Mouse (Mus musculus) heart, embryonic 14.5 days (tissue): ENCODE data around the gene Dnah10. TPM values are rescaled to one million over a fixed set of nuclear protein-coding genes. Genes with fewer than 3 reads are reported as not detected.

ENCODE experiments used
- ATAC-seq: fragments of 200-750 bp; cut with Nextera tagmentation; 2 replicates; pipeline ENCODE4 v1.8.0; 2017; ENCODE audit warnings: low read depth, moderate TSS enrichment; ENCODE audit not compliant: insufficient number of reproducible peaks, insufficient read depth, low FRiP score
- H3K27ac ChIP-seq, 2 experiments: fragments of 200-500 bp in 1 of 2; fragments of 300-500 bp in 1 of 2; sonication (generic) in 1 of 2; replicated peaks in 1 of 2; 2 replicates each; pipeline ENCODE4 v1.5.1; 2012 to 2014; ENCODE audit warnings: low read depth in 2 of 2, low read length in 2 of 2, control low read depth in 1 of 2, mild to moderate bottlenecking in 1 of 2, mixed read lengths in 1 of 2; ENCODE audit not compliant: control insufficient read depth in 1 of 2, insufficient read depth in 1 of 2
- H3K27me3 ChIP-seq: fragments of 300-500 bp; sonication (generic); 2 replicates; pipeline ENCODE4 v1.6.1; 2014; ENCODE audit warnings: mild to moderate bottlenecking, low read length, control low read depth; ENCODE audit not compliant: control insufficient read depth, insufficient read depth
- H3K36me3 ChIP-seq: fragments of 300-500 bp; sonication (generic); 2 replicates; pipeline ENCODE4 v1.6.1; 2014; ENCODE audit warnings: mild to moderate bottlenecking, control low read depth, low read length, mixed read lengths; ENCODE audit not compliant: control insufficient read depth, insufficient read depth
- H3K4me1 ChIP-seq, 2 experiments: fragments of 200-500 bp in 1 of 2; fragments of 300-500 bp in 1 of 2; sonication (generic) in 1 of 2; 2 replicates each; pipeline ENCODE4 v1.6.1; 2012 to 2014; ENCODE audit warnings: low read length in 2 of 2, control low read depth in 1 of 2, mixed read lengths in 1 of 2; ENCODE audit not compliant: control insufficient read depth in 2 of 2, insufficient read depth in 2 of 2
- H3K4me2 ChIP-seq: fragments of 300-500 bp; sonication (generic); 2 replicates; pipeline ENCODE4 v1.6.1; 2014; ENCODE audit warnings: mild to moderate bottlenecking, low read length
- H3K4me3 ChIP-seq, 2 experiments: fragments of 200-500 bp in 1 of 2; fragments of 300-500 bp in 1 of 2; sonication (generic) in 1 of 2; 2 replicates each; pipeline ENCODE4 v1.5.1; 2012 to 2014; ENCODE audit warnings: low read length in 2 of 2, mild to moderate bottlenecking in 2 of 2, control low read depth in 1 of 2, low read depth in 1 of 2, moderate library complexity in 1 of 2; ENCODE audit not compliant: control insufficient read depth in 1 of 2, insufficient read depth in 1 of 2
- H3K9ac ChIP-seq: fragments of 300-500 bp; sonication (generic); 2 replicates; pipeline ENCODE4 v1.6.1; 2014; ENCODE audit warnings: mild to moderate bottlenecking, low read length
- H3K9me3 ChIP-seq: fragments of 300-500 bp; sonication (generic); 2 replicates; pipeline ENCODE4 v1.6.1; 2016; ENCODE audit warnings: low read length, control low read depth; ENCODE audit not compliant: control insufficient read depth
- WGBS: fragments of 180-500 bp; shearing (Covaris S2); extraction: QIAGEN DNeasy Blood & Tissue Kit; methylation state at CpG from one replicate; pipeline ENCODE4 v1.1.7; 2014; 5-methylcytosine and 5-hydroxymethylcytosine counted together
- polyA plus RNA-seq: library from polyadenylated mRNA; unstranded; fragments of >200 nt; fragmentation: Nextera tagmentation; extraction: Ambion mirVana; gene quantifications from 2 replicates; pipeline ENCODE4 v1.2.1, GENCODE M21; 2014

Gene Dnah10
- polyA plus RNA-seq, 1 experiment from 2014 or later, result 0.03 TPM

DNA sequence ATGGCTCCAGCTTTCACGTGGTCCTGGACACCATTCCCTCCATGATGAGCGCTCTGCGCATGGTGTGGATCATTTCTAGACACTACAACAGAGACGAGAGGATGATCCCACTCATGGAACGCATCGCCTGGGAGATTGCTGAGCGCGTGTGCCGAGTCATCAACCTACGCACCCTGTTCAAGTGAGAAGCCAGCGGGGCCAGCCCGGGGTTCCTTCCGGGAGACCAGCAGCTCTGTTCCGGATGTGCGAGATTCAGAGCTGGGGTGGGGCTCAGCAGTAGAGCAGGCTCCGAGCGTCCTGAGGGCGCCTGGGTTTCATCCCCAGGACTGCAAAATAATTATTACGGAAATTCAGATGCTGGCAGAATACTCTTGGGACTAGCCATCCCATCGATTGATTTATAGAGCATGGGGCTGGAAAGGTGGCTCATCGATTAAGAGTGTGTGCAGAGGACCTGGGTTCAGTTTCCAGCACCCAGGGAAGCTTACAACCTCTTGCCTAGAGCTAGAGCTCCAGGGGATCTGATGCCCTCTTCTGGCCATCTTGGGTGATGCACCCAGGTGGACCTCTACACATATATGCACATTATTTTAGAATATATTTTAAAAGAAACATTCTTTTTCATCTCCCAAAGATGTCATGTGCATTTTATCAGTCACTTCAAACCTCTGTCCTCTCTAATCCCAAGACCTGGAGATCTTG lies 17.2 kb downstream of the Dnah10 start:
- Histone ChIP-seq H3K27ac (no peak overlapping the region), H3K9me3 (peaks cover 13% of the 10 kb centered on the region), H3K4me1 (no peaks in the 10 kb centered on the region), H3K4me2 (no peak overlapping the region), H3K9ac (no peak overlapping the region), H3K4me3 (no peak overlapping the region), H3K36me3 (no peaks in the 10 kb centered on the region), H3K27me3 (no peaks in the 10 kb centered on the region)
- ATAC-seq, result no peak
- 91% methylated on average over 21 of the region's 21 CpGs for WGBS

- ATAC-seq, result no peak
These were observed 19.0 kb downstream of the Dnah10 start for GRCm38 (mm10) chr5:124743841-124744240.

DNA sequence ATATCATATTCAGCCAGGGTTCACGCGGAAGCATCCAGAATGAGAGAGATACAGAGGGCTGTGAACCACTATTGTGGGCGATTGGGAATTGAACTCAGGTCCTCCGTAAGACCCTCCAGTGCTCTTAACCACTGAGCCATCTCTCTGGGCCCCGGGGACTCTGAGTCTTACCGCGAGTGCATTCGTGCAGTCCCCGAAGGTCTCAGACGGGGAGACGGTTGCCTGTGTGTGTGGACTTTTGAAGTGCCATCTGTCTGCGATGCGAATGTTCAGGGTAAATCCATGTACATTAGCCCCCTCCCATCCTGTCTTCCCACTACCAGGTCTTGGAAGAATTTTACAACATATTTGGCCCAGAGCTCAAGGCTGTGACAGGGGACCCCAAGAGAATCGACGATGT lies 21.3 kb downstream of the Dnah10 start:
- Histone ChIP-seq H3K36me3 (no peaks in the 10 kb centered on the region), H3K9me3 (peaks cover 9% of the 10 kb centered on the region), H3K4me3 (no peak overlapping the region), H3K27me3 (no peaks in the 10 kb centered on the region), H3K27ac (no peak overlapping the region), H3K4me1 (no peaks in the 10 kb centered on the region), H3K4me2 (no peak overlapping the region), H3K9ac (no peak overlapping the region)
- WGBS, result 89% methylated on average over 15 of the region's 15 CpGs
- ATAC-seq, result no peak

More at GRCm38 (mm10) chr5:124743841-124744240, 19.0 kb downstream of the Dnah10 start:
- Histone ChIP-seq H3K36me3 (no peaks in the 10 kb centered on the region), H3K9me3 (peaks cover 13% of the 10 kb centered on the region), H3K4me1 (no peaks in the 10 kb centered on the region), H3K4me3 (no peak overlapping the region), H3K9ac (no peak overlapping the region), H3K27me3 (no peaks in the 10 kb centered on the region), H3K27ac (no peak overlapping the region), H3K4me2 (no peak overlapping the region)
- 93% methylated on average over 3 of the region's 3 CpGs for WGBS

DNA sequence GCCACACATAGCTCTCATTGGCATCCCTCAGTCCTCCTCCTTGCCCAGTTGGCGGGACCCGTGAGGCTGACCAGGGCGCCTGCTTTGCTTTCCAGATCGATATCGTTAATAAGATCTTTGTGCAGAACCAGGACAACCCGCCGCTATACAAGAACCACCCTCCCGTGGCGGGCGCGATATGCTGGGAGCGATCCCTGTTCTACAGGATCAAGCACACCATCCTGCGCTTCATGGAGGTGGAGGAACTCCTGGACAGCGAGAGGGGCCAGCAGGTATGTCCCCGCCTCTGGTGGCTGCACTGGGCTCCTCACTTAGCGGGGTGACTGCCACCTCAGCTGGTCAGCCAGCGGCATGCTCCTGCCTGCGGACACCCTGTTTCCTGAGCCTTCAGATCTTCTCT lies 23.4 kb downstream of the Dnah10 start:
- Histone ChIP-seq H3K4me2 (no peak overlapping the region), H3K4me1 (no peaks in the 10 kb centered on the region), H3K27me3 (no peaks in the 10 kb centered on the region), H3K27ac (no peak overlapping the region), H3K9me3 (no peaks in the 10 kb centered on the region), H3K36me3 (no peaks in the 10 kb centered on the region), H3K4me3 (no peak overlapping the region), H3K9ac (no peak overlapping the region)
- WGBS, result 73% methylated on average over 18 of the region's 18 CpGs
- ATAC-seq, result no peak

DNA sequence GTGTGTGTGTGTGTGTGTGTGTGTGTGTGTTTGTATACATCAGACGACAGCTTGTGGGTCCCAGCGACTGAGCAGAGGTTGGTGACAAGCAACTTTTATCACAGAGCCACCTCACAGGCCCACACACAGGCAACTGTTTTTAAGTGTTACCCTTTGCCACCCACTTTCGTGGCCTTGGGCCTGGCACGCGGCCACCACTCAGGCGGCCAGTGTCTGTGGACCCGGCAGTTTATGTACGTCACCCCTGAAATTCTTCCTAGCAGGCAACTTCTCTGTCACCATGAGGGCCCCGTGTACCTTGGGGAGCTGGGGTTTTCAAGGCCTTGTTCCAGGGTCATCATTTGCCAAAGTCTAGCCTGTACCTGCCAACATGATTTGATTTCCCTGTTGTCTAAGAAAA lies 26.8 kb downstream of the Dnah10 start:
- Histone ChIP-seq H3K4me3 (no peak overlapping the region), H3K36me3 (no peaks in the 10 kb centered on the region), H3K4me1 (no peaks in the 10 kb centered on the region), H3K9me3 (no peaks in the 10 kb centered on the region), H3K27ac (no peak overlapping the region), H3K27me3 (no peaks in the 10 kb centered on the region), H3K9ac (no peak overlapping the region), H3K4me2 (no peak overlapping the region)
- 75% methylated on average over 9 of the region's 9 CpGs for WGBS
- no peak for ATAC-seq

DNA sequence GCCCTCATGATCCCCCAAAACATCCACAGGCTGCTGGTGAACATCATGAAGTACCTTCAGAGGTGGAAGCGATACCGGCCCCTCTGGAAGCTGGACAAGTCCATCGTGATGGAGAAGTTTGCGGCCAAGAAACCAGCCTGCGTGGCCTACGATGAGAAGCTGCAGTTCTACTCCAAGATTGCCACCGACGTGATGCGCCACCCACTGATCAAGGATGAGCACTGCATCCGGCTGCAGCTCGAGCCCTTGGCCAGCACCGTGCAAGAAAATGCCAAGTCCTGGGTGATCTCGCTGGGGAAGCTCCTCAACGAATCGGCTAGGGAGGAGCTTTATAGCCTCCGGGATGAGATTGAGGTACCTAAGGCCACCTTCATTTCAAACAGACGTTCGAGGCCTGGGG lies 36.1 kb downstream of the Dnah10 start:
- Histone ChIP-seq H3K27ac (no peak overlapping the region), H3K27me3 (no peaks in the 10 kb centered on the region), H3K36me3 (no peaks in the 10 kb centered on the region), H3K9me3 (peaks cover 7% of the 10 kb centered on the region; the same call in 1 of the 2 replicates), H3K4me1 (no peaks in the 10 kb centered on the region), H3K4me2 (no peak overlapping the region), H3K9ac (no peak overlapping the region), H3K4me3 (no peak overlapping the region)
- WGBS, result 54% methylated on average over 18 of the region's 18 CpGs
- no peak for ATAC-seq

DNA sequence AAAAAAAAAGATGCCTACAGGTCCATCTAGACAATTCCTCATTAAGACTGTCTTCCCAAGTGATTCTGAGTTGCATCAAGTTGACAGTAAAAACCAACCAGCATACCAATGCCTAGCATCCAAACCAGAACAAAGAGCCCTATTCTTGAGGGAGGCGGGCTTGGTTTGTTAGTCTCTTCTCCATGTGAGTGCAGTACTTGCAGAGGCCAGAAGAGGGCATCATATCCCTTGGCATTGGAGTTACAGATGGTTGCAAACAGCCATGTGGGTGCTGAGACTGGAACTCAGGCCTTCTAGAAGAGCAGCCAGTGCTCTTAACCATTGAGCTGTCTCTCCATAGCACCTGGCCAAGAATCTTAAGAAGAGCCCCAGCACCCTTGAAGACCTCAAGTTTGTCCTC lies 36.9 kb downstream of the Dnah10 start:
- no peak overlapping the region for H3K4me2 ChIP-seq
- ATAC-seq, result no peak
- no peaks in the 10 kb centered on the region for H3K4me1 ChIP-seq
- H3K4me3 ChIP-seq, result no peak overlapping the region
- WGBS, result 93% methylated on average over 1 of the region's 1 CpGs
- no peaks in the 10 kb centered on the region for H3K27me3 ChIP-seq
- no peak overlapping the region for H3K27ac ChIP-seq
- no peak overlapping the region for H3K9ac ChIP-seq
- H3K9me3 ChIP-seq, result peaks cover 7% of the 10 kb centered on the region; the same call in 1 of the 2 replicates
- no peaks in the 10 kb centered on the region for H3K36me3 ChIP-seq

- no peak overlapping the region for H3K4me2 ChIP-seq
- H3K27me3 ChIP-seq, result no peaks in the 10 kb centered on the region
- H3K27ac ChIP-seq, result no peak overlapping the region
- H3K9ac ChIP-seq, result no peak overlapping the region
- no peaks in the 10 kb centered on the region for H3K36me3 ChIP-seq
- 0 out of 2 replicates have a peak, but pooled peaks cover 3% of the 10 kb centered on the region for H3K9me3 ChIP-seq
- H3K4me3 ChIP-seq, result no peak overlapping the region
- no peaks in the 10 kb centered on the region for H3K4me1 ChIP-seq
- ATAC-seq, result no peak
- 65% methylated on average over 3 of the region's 3 CpGs for WGBS
These were observed 49.7 kb downstream of the Dnah10 start for GRCm38 (mm10) chr5:124774552-124774951.
